Mouse (Mus musculus) midbrain, embryonic 11.5 days (tissue): ENCODE results near the gene Trim30d. TPM values are rescaled to one million over a fixed set of nuclear protein-coding genes. Genes with fewer than 3 reads are reported as not detected.

Experiments used
- polyA plus RNA-seq: library from polyadenylated mRNA; unstranded; fragments of >200 nt; fragmentation: Nextera tagmentation; extraction: Ambion mirVana; gene quantifications from 2 replicates; pipeline ENCODE4 v1.2.1, GENCODE M21; 2014

The Trim30d gene
- polyA plus RNA-seq, 1 experiment from 2014 or later = 0.34 TPM

Other genes starting within 250 kb of the Trim30d start
- 0.40 TPM in 1 of 2 replicates, not detected in the other for gene Trim5, start 219.8 kb downstream of the Trim30d start, polyA plus RNA-seq
- 1.9 and 2.1 TPM in 2 replicates for gene Trim12a, start 192.4 kb downstream of the Trim30d start, polyA plus RNA-seq
- not detected in 2 replicates for gene Trim34b, start 178.4 kb downstream of the Trim30d start, polyA plus RNA-seq
- 0.30 and 0.65 TPM in 2 replicates for gene Trim12c, start 154.5 kb downstream of the Trim30d start, polyA plus RNA-seq
- gene Trim30b, start 138.0 kb downstream of the Trim30d start, polyA plus RNA-seq = not detected in 2 replicates
- 0.10 TPM in 1 of 2 replicates, not detected in the other for gene Trim30c, start 107.0 kb downstream of the Trim30d start, polyA plus RNA-seq
- gene Trim30a, start 42.7 kb downstream of the Trim30d start, polyA plus RNA-seq = 1.1 and 1.2 TPM in 2 replicates
- gene Olfr651, start 42.3 kb upstream of the Trim30d start, polyA plus RNA-seq = not detected in 2 replicates
- gene Olfr652, start 53.1 kb upstream of the Trim30d start, polyA plus RNA-seq = not detected in 2 replicates
- not detected in 2 replicates for gene Olfr653, start 69.5 kb upstream of the Trim30d start, polyA plus RNA-seq
- not detected in 2 replicates for gene Olfr654, start 79.2 kb upstream of the Trim30d start, polyA plus RNA-seq
- not detected in 2 replicates for gene Olfr655, start 93.9 kb upstream of the Trim30d start, polyA plus RNA-seq
- gene Olfr656, start 106.1 kb upstream of the Trim30d start, polyA plus RNA-seq = not detected in 2 replicates
- gene Olfr657, start 116.9 kb upstream of the Trim30d start, polyA plus RNA-seq = not detected in 2 replicates
- gene Olfr658, start 139.5 kb upstream of the Trim30d start, polyA plus RNA-seq = not detected in 2 replicates
- not detected in 2 replicates for gene Olfr659, start 158.9 kb upstream of the Trim30d start, polyA plus RNA-seq
- not detected in 2 replicates for gene Olfr661, start 178.7 kb upstream of the Trim30d start, polyA plus RNA-seq